Mouse (Mus musculus) embryonic facial prominence, embryonic 12.5 days (tissue): Measurements from ENCODE around the gene Ncor1. TPM values are rescaled to one million over a fixed set of nuclear protein-coding genes. Genes with fewer than 3 reads are reported as not detected.

ENCODE experiments used
- ATAC-seq: fragments of 200-750 bp; cut with Nextera tagmentation; 2 replicates; pipeline ENCODE4 v1.8.0; 2017; ENCODE audit not compliant: insufficient number of reproducible peaks, insufficient read depth, low FRiP score, low TSS enrichment
- H3K27ac ChIP-seq: fragments of 300-500 bp; sonication (generic); 2 replicates; pipeline ENCODE4 v1.5.1; 2016; ENCODE audit warnings: mild to moderate bottlenecking
- H3K27me3 ChIP-seq: fragments of 300-500 bp; sonication (generic); 2 replicates; pipeline ENCODE4 v1.6.1; 2016; ENCODE audit warnings: mild to moderate bottlenecking, moderate library complexity
- H3K36me3 ChIP-seq: fragments of 300-500 bp; sonication (generic); 2 replicates; pipeline ENCODE4 v1.6.1; 2016; ENCODE audit warnings: mild to moderate bottlenecking
- H3K4me1 ChIP-seq: fragments of 300-500 bp; sonication (generic); 2 replicates; pipeline ENCODE4 v1.6.1; 2016
- H3K4me2 ChIP-seq: fragments of 300-500 bp; sonication (generic); replicated peaks from 2 replicates; pipeline ENCODE4 v1.6.1; 2016; ENCODE audit warnings: mild to moderate bottlenecking, moderate library complexity
- H3K4me3 ChIP-seq: fragments of 300-500 bp; sonication (generic); 2 replicates; pipeline ENCODE4 v1.5.1; 2016; ENCODE audit warnings: mild to moderate bottlenecking
- H3K9ac ChIP-seq: fragments of 300-500 bp; sonication (generic); 2 replicates; pipeline ENCODE4 v1.6.1; 2016; ENCODE audit warnings: mild to moderate bottlenecking, moderate library complexity
- H3K9me3 ChIP-seq: fragments of 300-500 bp; sonication (generic); 2 replicates; pipeline ENCODE4 v1.6.1; 2016; ENCODE audit warnings: mild to moderate bottlenecking, moderate library complexity
- WGBS: fragments of 180-500 bp; shearing (Covaris S2); methylation state at CpG from one replicate; pipeline ENCODE4 v1.1.7; 2016; 5-methylcytosine and 5-hydroxymethylcytosine counted together
- polyA plus RNA-seq: library from polyadenylated mRNA; unstranded; fragments of >200 nt; fragmentation: Nextera tagmentation; extraction: Ambion mirVana; gene quantifications from 2 replicates; pipeline ENCODE4 v1.2.1, GENCODE M21; 2016

Gene Ncor1
- polyA plus RNA-seq, 1 experiment from 2014 or later: 187 TPM

DNA sequence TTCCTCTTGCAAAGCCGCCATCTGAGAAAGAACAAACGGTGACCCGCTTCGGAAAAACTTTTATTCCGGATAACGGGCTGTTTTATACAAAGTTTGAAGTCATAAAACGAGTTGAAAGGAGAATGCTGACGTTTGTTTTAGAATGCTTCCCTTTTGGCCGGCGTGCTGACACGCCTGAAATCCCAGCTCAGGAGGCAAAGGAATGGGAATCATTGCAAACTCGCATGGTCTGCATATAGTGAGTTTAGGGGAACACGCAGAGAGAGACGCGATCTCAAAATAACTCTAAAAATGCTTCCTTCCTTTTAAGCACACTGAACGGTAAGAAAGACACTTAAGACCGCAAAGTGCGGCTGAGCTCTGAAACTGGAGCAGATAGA, 460 bp downstream of the Ncor1 start:
- under 1% methylated on average over 18 of the region's 18 CpGs for WGBS
- Histone ChIP-seq H3K4me3 (peak overlapping the region; percentile 91), H3K9me3 (no peaks in the 10 kb centered on the region), H3K36me3 (0 out of 2 replicates have a peak, but pooled peaks cover 2% of the 10 kb centered on the region), H3K9ac (peak overlapping the region; percentile 99), H3K4me2 (peak overlapping the region; percentile 81), H3K4me1 (peaks cover 11% of the 10 kb centered on the region; the same call in 1 of the 2 replicates), H3K27me3 (no peaks in the 10 kb centered on the region), H3K27ac (peak overlapping the region; percentile 98)
- no peak for ATAC-seq

DNA sequence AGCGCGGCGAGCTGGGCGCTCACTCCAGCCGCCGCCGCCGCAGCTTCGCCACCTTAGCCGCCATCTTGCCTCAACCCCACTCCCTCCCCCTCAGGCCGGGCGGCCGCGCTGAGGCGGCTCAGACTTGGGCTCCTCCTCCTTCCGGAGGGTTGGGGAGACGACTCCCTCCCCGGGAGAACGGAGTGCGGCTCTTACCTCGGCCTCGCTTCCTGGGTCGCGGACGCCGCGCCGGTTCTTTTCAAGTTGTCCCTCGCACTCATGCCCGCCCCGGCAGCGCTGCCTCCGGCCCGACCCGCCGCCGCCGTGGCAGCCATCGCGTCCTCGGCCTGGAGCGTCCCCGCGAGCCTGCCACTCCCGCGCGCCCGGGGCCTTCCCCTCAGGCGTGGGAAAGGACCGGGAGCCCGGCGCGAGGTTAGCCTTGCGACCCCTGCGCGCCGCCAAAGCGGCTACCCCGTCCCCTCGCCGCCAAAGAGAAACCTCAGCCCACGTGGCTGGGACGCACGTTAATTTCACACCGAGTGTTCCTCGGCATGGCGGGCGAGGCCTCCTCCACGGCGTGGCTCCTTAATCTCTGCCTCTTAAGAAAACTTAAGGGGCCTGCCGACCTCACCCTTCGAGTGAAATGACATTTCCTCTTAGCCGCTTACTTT, 975 bp downstream of the Ncor1 start:
- peak; percentile 95 for ATAC-seq
- WGBS: under 1% methylated on average over 66 of the region's 73 CpGs
- peak overlapping the region; percentile 81 for H3K4me2 ChIP-seq
- H3K27ac ChIP-seq: peak overlapping the region; percentile 98
- H3K36me3 ChIP-seq: 0 out of 2 replicates have a peak, but pooled peaks cover 2% of the 10 kb centered on the region
- H3K9ac ChIP-seq: peak overlapping the region; percentile 99
- peak overlapping the region; percentile 91 for H3K4me3 ChIP-seq
- H3K27me3 ChIP-seq: no peaks in the 10 kb centered on the region
- H3K9me3 ChIP-seq: no peaks in the 10 kb centered on the region
- peaks cover 11% of the 10 kb centered on the region; the same call in 1 of the 2 replicates for H3K4me1 ChIP-seq

DNA sequence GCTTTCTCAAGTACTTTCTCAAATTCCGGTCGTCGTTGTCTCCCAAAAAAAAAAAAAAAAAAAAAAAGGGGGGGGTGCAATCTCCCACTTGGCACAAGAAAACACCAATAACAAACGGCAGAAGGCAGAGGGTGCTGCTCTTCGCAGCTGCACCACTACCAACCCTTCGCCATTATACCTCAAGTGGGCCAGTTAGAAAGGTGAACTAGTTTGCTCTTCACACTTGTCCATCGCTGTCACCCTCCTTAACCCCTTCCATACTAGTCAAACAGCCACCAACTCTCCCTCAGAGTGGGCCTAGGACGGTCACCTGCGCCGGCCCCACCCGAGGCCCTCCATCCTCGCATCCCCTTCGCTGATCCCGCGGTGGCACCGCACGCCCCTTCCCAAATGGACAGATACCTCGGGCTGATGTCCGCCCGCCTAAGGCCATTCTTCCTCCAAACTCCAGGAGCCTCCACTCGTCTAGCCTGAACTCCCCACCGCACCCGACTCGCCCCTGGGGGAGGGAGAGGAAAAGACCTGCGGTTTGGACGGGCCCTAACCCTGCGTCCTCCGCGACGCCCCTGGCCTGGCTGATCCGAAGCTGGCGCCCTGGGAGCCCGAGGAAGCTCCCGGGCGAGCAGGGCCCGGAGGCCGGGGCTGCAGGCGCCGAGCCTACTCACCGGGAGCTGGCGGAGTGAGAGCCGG, 1.7 kb downstream of the Ncor1 start:
- H3K9ac ChIP-seq: peak overlapping the region; percentile 99
- H3K4me1 ChIP-seq: peaks cover 11% of the 10 kb centered on the region; the same call in 1 of the 2 replicates
- WGBS: under 1% methylated on average over 39 of the region's 42 CpGs

DNA sequence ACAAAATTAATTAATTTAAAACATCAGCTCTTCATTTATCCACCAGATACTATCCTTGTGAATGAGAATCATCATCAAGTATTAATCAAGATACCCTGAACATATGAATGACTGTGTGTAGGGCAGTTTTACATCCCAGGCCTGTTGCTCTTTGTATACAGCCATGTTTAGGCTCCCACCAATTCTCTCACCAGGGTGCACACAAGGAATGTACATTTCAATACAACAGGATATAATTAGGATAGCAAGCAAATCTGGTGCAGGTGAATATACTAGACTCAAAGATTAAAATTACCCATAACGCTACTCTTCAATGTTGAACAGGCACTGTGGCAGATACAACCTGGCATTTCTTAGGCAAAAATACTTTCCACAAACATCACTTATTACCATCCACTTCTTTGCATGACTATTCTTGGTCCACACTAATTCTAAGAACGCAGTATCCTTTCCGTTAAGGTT, 2.3 kb downstream of the Ncor1 start:
- peak overlapping the region; percentile 91 for H3K4me3 ChIP-seq
- WGBS: 8% methylated on average over 3 of the region's 3 CpGs
- no peaks in the 10 kb centered on the region for H3K9me3 ChIP-seq
- H3K27ac ChIP-seq: no peak overlapping the region
- H3K36me3 ChIP-seq: 0 out of 2 replicates have a peak, but pooled peaks cover 2% of the 10 kb centered on the region
- H3K4me2 ChIP-seq: peak overlapping the region; percentile 81
- ATAC-seq: no peak
- H3K27me3 ChIP-seq: no peaks in the 10 kb centered on the region
- peaks cover 11% of the 10 kb centered on the region; the same call in 1 of the 2 replicates for H3K4me1 ChIP-seq
- peak overlapping the region; percentile 44; the same call in 1 of the 2 replicates for H3K9ac ChIP-seq

More for the DNA sequence above, 1.7 kb downstream of the Ncor1 start:
- H3K27ac ChIP-seq: peak overlapping the region; percentile 98
- H3K4me3 ChIP-seq: peak overlapping the region; percentile 91
- H3K27me3 ChIP-seq: no peaks in the 10 kb centered on the region
- peak overlapping the region; percentile 81 for H3K4me2 ChIP-seq
- H3K9me3 ChIP-seq: no peaks in the 10 kb centered on the region
- peak; percentile 79 for ATAC-seq
- 0 out of 2 replicates have a peak, but pooled peaks cover 2% of the 10 kb centered on the region for H3K36me3 ChIP-seq

DNA sequence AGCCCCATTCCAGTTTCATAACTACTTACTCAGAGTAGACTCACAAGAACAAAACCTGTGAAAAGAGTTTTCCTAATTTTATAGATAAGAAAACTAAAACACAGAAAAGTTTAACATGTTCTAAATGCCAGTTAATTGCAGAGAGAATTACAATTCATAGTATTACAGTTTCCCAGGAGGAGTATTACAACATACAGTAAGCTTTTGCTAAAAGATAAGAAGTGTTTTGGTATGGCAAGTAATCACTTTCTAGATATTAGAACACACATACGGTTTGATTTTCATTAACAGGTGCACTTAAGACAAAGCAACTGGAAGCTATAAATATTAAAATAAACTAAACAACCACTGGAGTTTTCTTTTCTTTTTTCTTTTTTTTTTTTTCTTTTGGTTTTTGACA, 3.1 kb downstream of the Ncor1 start:
- H3K27me3 ChIP-seq: no peaks in the 10 kb centered on the region
- H3K4me1 ChIP-seq: peaks cover 11% of the 10 kb centered on the region; the same call in 1 of the 2 replicates
- WGBS: 77% methylated on average over 1 of the region's 1 CpGs
- no peak overlapping the region for H3K4me2 ChIP-seq
- no peak for ATAC-seq
- H3K27ac ChIP-seq: no peak overlapping the region
- no peak overlapping the region for H3K4me3 ChIP-seq
- H3K36me3 ChIP-seq: 0 out of 2 replicates have a peak, but pooled peaks cover 8% of the 10 kb centered on the region
- H3K9me3 ChIP-seq: no peaks in the 10 kb centered on the region
- no peak overlapping the region for H3K9ac ChIP-seq

DNA sequence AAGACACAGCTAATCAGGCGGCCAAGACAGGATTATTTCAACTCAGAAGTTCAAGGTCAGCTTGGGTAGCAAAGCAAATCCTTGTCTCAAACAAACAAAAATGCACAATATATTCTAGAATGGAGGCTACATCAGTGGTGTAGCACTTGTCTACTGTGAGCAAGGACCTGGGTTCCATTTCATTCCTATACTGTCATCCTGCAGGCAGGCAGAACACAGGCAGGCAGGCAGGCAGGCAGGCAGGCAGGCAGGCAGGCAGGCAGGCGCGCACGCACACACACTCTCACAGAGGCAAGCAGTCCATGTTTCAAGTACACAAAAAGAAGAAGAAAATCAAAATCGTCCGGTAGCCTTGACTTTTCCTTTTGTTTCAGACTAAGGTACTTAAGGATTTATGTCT, 9.4 kb downstream of the Ncor1 start:
- no peak overlapping the region for H3K4me3 ChIP-seq
- H3K4me1 ChIP-seq: no peaks in the 10 kb centered on the region
- no peaks in the 10 kb centered on the region for H3K9me3 ChIP-seq
- H3K27ac ChIP-seq: no peak overlapping the region
- no peak overlapping the region for H3K9ac ChIP-seq
- no peaks in the 10 kb centered on the region for H3K27me3 ChIP-seq
- no peak overlapping the region for H3K4me2 ChIP-seq
- 92% methylated on average over 6 of the region's 6 CpGs for WGBS
- H3K36me3 ChIP-seq: 0 out of 2 replicates have a peak, but pooled peaks cover 15% of the 10 kb centered on the region
- no peak for ATAC-seq

DNA sequence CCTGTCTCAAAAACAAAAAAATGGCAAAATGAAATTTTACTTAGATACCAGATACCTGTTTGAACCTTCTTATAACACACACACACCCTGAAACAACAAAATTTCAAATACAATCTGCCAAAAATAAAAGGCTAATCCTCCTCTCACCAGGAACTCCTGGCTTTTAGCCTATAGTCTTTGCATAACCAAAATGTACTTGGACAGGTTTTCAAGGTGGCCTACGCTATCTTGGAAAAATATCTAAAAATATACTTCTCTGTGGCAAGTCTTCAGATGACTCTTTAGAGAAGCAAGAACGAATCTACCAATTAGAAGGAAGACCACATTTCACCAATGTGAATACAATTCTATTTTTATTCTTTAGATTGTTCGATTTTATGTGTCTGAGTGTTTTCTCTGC, 12.5 kb downstream of the Ncor1 start:
- no peaks in the 10 kb centered on the region for H3K9me3 ChIP-seq
- H3K9ac ChIP-seq: no peak overlapping the region
- H3K27ac ChIP-seq: no peak overlapping the region
- WGBS: 95% methylated on average over 3 of the region's 3 CpGs
- H3K4me3 ChIP-seq: no peak overlapping the region
- 0 out of 2 replicates have a peak, but pooled peaks cover 11% of the 10 kb centered on the region for H3K36me3 ChIP-seq
- no peaks in the 10 kb centered on the region for H3K4me1 ChIP-seq
- no peak overlapping the region for H3K4me2 ChIP-seq
- ATAC-seq: no peak
- no peaks in the 10 kb centered on the region for H3K27me3 ChIP-seq

DNA sequence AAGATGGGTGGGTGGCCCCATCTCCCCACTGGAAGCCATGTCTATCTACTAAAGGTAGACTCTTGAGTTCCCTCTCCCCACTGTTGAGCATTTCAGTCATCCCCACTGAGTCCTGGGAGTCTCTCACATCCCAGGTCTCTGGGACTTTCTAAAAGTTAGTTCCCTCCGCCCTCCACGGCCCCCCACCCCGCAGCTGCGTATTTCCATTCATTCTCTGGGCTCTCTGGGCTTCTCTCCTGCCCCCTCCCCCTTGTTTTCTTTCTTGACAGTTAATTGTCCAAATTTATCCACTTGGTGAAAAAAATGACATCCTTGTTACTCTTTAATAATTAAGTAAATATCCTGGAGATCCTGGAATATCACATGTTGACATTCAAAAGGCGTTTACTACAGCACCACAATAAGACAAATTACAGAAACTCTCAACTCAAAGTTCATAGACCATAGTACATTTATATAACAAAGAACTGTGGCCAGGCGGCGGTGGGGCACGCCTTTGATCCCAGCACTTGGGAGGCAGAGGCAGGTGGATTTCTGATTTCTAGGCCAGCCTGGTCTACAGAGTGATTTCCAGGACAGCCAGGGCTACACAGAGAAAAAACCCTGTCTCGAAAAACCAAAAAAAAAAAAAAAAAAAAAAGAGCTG, 17.5 kb downstream of the Ncor1 start:
- H3K4me3 ChIP-seq: no peak overlapping the region
- H3K9me3 ChIP-seq: no peaks in the 10 kb centered on the region
- H3K27ac ChIP-seq: no peak overlapping the region
- WGBS: 94% methylated on average over 9 of the region's 9 CpGs
- H3K27me3 ChIP-seq: no peaks in the 10 kb centered on the region
- H3K36me3 ChIP-seq: peaks cover 14% of the 10 kb centered on the region
- H3K4me2 ChIP-seq: no peak overlapping the region
- no peak for ATAC-seq
- no peak overlapping the region for H3K9ac ChIP-seq
- H3K4me1 ChIP-seq: no peaks in the 10 kb centered on the region

DNA sequence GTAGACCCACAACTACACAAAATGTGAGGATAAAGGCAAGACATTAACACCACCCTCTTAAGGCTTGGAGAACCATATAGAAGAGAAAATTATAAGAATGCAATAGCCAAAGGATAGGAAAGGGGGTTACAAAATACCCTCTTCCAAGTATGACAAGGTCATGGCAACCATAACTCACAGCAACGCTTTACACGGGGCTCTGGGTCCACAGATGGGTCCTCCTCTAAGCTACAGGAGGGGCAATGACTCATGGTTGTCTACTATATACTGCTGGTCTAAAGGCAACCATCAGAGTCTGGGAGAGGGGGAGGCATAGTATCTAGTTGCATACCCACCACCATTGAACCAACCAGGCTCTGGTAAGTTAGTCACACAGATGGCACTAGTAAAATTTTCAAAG, 26.1 kb downstream of the Ncor1 start:
- peaks cover 43% of the 10 kb centered on the region for H3K36me3 ChIP-seq
- H3K9ac ChIP-seq: no peak overlapping the region
- no peaks in the 10 kb centered on the region for H3K9me3 ChIP-seq
- H3K27me3 ChIP-seq: no peaks in the 10 kb centered on the region
- no peaks in the 10 kb centered on the region for H3K4me1 ChIP-seq
- 97% methylated on average over 2 of the region's 2 CpGs for WGBS
- H3K4me3 ChIP-seq: no peak overlapping the region
- no peak overlapping the region for H3K27ac ChIP-seq
- H3K4me2 ChIP-seq: no peak overlapping the region
- ATAC-seq: no peak

DNA sequence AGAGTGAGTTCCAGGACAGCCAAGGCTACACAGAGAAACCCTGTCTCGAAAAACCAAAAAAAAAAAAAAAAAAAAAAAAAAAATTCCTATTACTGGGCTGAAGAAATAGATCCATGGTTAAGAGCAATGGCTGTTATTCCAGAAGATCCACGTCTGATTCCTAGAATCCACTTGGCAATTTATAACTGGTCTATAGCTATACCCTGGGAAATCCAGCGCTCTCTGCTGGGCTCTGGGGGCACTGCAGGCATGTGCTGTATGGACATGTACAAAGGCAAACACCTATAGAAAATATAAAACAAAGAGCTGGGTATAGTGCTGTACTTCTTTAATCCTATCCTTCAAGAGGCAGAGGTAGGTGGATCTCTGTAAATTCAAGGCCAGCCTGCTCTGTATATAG, 31.2 kb downstream of the Ncor1 start:
- Histone ChIP-seq H3K9ac (no peak overlapping the region), H3K36me3 (peaks cover 42% of the 10 kb centered on the region), H3K4me2 (no peak overlapping the region), H3K4me3 (no peak overlapping the region), H3K9me3 (no peaks in the 10 kb centered on the region), H3K4me1 (no peaks in the 10 kb centered on the region), H3K27ac (no peak overlapping the region), H3K27me3 (no peaks in the 10 kb centered on the region)
- no peak for ATAC-seq
- 82% methylated on average over 2 of the region's 3 CpGs for WGBS

DNA sequence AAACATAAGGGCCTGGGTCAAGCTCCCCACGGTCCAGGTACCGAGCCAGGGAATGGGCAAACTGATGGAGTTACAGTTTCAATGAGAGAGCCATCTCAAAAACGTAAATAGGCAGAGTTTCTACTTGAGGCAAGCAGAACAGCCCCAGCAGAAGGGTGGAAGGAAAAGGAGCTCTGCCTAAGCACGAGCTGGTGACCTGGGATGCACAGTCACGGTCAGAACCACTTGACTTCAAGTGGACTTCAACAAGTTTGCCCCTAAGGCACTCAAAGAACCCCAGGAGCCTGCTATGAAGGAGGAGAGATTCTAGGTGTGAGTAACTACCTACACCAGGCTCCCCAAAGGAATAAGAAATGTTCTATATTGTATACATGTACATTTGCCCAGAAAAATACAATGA, 32.1 kb downstream of the Ncor1 start:
- no peaks in the 10 kb centered on the region for H3K4me1 ChIP-seq
- no peaks in the 10 kb centered on the region for H3K9me3 ChIP-seq
- no peak overlapping the region for H3K27ac ChIP-seq
- WGBS: 83% methylated on average over 5 of the region's 5 CpGs
- H3K4me3 ChIP-seq: no peak overlapping the region
- H3K9ac ChIP-seq: no peak overlapping the region
- no peaks in the 10 kb centered on the region for H3K27me3 ChIP-seq
- ATAC-seq: no peak
- H3K4me2 ChIP-seq: no peak overlapping the region
- peaks cover 41% of the 10 kb centered on the region for H3K36me3 ChIP-seq
